8 mouse cellular contexts compared by ENCODE assay signal in the genomic region with DNA sequence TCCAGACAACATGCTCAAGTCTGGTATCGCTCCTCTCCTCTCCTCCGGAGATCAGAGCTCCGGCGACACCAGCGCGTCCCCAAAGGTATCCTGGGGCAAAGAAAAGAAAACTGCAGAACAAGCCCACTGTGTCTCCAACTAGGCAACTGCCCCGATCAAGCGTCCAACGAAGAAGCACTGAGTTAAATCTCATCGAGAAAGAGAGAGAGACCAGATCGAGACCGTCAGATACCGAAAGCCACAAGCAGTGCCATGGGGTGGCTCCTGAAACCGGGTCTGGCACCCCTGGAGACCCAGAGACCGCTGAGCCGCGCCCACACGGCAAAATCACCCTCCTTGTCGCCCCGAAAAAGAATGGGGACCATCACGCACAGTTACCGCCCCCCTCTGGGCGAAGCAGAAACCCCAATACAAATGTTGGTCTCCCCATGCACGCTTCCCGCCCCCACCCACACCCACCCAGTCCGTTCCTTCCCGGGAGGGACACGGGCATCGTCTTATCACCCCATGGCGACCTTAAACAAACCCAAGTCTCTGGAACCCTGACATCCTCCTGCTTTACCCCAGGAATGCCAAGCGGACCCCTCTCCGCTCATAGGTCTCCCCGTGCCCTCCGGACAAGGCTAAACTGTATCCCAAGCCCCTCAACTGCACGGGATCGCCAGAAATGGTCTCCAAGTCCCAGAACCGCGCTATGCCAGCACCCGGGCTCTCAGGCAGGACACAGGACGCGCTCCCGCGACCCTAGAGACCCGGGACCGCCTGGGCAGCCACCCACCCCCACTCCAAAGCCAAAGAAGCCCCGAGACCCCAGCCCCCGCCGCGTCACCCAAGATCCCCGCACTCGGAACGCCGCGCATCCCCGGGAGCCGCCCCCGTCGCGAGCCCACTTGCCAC. TPM values are rescaled to one million over a fixed set of nuclear protein-coding genes. Genes with fewer than 3 reads are reported as not detected.
DNase-seq lines count a peak whose midpoint lies in the region; ATAC-seq and TF ChIP-seq lines count a peak whose summit lies in the region.

No protein-coding gene starts in this region.

- 1% methylated on average over 59 of the region's 59 CpGs for WGBS in bone marrow, adult 2 months
- under 1% methylated on average over 57 of the region's 59 CpGs for WGBS in heart, embryonic 16.5 days
- under 1% methylated on average over 59 of the region's 59 CpGs for WGBS in liver, postnatal 0 days (ENCODE audit: insufficient replicate concordance)

- no peaks in the 10 kb centered on the region for H3K36me3 ChIP-seq in ES-Bruce4 (ENCODE audit: control insufficient read depth, insufficient read depth, low read length, poor library complexity, severe bottlenecking)
- no peaks in the 10 kb centered on the region for H3K36me3 ChIP-seq in heart, embryonic 16.5 days (ENCODE audit: control insufficient read depth, insufficient read depth)
- no peaks in the 10 kb centered on the region for H3K36me3 ChIP-seq in liver, postnatal 0 days (replicated peaks; ENCODE audit: insufficient read depth, low read length)

- peak; percentile 19 for TF ChIP-seq CTCF in ES-Bruce4 (IDR thresholded peaks at IDR 0.05; ENCODE audit: low read depth, low read length)
- peak; percentile 15; the same call in 1 of the 2 replicates for TF ChIP-seq CTCF in bone marrow, adult 2 months (IDR thresholded peaks at IDR 0.05; ENCODE audit: control insufficient read depth, insufficient read depth, low read length)
- no peak for TF ChIP-seq CTCF in embryonic fibroblast, embryonic 13.5 days (IDR thresholded peaks at IDR 0.05; ENCODE audit: borderline replicate concordance, insufficient read depth, low read length)
- peak; percentile 33 for TF ChIP-seq CTCF in liver, postnatal 0 days (IDR thresholded peaks at IDR 0.05; ENCODE audit: low read depth)

- TF ChIP-seq EP300 in ES-Bruce4 (IDR thresholded peaks at IDR 0.05; ENCODE audit: insufficient read depth, low read depth, low read length) = no peak
- TF ChIP-seq EP300 in liver, postnatal 0 days (IDR thresholded peaks at IDR 0.05; ENCODE audit: low read depth) = no peak

- H3K9ac ChIP-seq in ES-Bruce4 (ENCODE audit: low read depth, poor library complexity, severe bottlenecking) = peak overlapping the region; percentile 92
- peak overlapping the region; percentile 91 for H3K9ac ChIP-seq in heart, embryonic 16.5 days (ENCODE audit: low read length)
- H3K9ac ChIP-seq in liver, postnatal 0 days (replicated peaks) = peak overlapping the region; percentile 94

- no peaks in the 10 kb centered on the region for H3K9me3 ChIP-seq in ES-Bruce4 (replicated peaks; ENCODE audit: control insufficient read depth, insufficient read depth, low read length, poor library complexity, severe bottlenecking)
- no peaks in the 10 kb centered on the region for H3K9me3 ChIP-seq in heart, embryonic 16.5 days (replicated peaks; ENCODE audit: control insufficient read depth, low read length)
- no peaks in the 10 kb centered on the region for H3K9me3 ChIP-seq in liver, postnatal 0 days (ENCODE audit: low read length)

- peak; percentile 18 to 43 for DNase-seq in kidney, postnatal 25 days
- peak; percentile 53 for DNase-seq in liver, postnatal 0 days
- DNase-seq in retina, embryonic 14.5 days (ENCODE audit: low spot score) = peak; percentile 46
- peak; percentile 81 for DNase-seq in thymus, postnatal 4 days

- no peak overlapping the region for H3K27ac ChIP-seq in ES-Bruce4 (ENCODE audit: insufficient read depth, low read length)
- H3K27ac ChIP-seq in bone marrow, adult 2 months (ENCODE audit: control insufficient read depth, insufficient read depth, low read depth, low read length, poor library complexity) = peak overlapping the region; percentile 45; the same call in 1 of the 2 replicates
- peak overlapping the region; percentile 66 for H3K27ac ChIP-seq in embryonic fibroblast, embryonic 13.5 days (ENCODE audit: insufficient read depth, low read length)
- H3K27ac ChIP-seq in heart, embryonic 16.5 days (ENCODE audit: low read length) = peak overlapping the region; percentile 86
- H3K27ac ChIP-seq in liver, postnatal 0 days (ENCODE audit: low read depth) = peak overlapping the region; percentile 90

- no peaks in the 10 kb centered on the region for H3K27me3 ChIP-seq in ES-Bruce4 (ENCODE audit: control insufficient read depth, insufficient read depth, low read length, poor library complexity, severe bottlenecking)
- no peaks in the 10 kb centered on the region for H3K27me3 ChIP-seq in heart, embryonic 16.5 days (ENCODE audit: control insufficient read depth, insufficient read depth, low read length)
- H3K27me3 ChIP-seq in liver, postnatal 0 days (ENCODE audit: insufficient read depth, low read length) = no peaks in the 10 kb centered on the region

- H3K4me3 ChIP-seq in ES-Bruce4 (ENCODE audit: low read depth, low read length) = peak overlapping the region; percentile 97
- H3K4me3 ChIP-seq in bone marrow, adult 2 months (replicated peaks; ENCODE audit: control insufficient read depth, low read depth, low read length) = peak overlapping the region; percentile 68
- H3K4me3 ChIP-seq in embryonic fibroblast, embryonic 13.5 days (ENCODE audit: insufficient read depth, low read length) = peak overlapping the region; percentile 79
- H3K4me3 ChIP-seq in heart, embryonic 16.5 days (ENCODE audit: low read length) = peak overlapping the region; percentile 78
- peak overlapping the region; percentile 87 for H3K4me3 ChIP-seq in liver, postnatal 0 days (ENCODE audit: low read depth, low read length)

- H3K4me2 ChIP-seq in heart, embryonic 16.5 days (ENCODE audit: low read depth, low read length) = peak overlapping the region; percentile 74
- H3K4me2 ChIP-seq in liver, postnatal 0 days (ENCODE audit: low read depth, low read length) = peak overlapping the region; percentile 99

- TF ChIP-seq POLR2A in ES-Bruce4 (IDR thresholded peaks at IDR 0.05; ENCODE audit: insufficient read depth, low read length) = no peak
- TF ChIP-seq POLR2A in bone marrow, adult 2 months (IDR thresholded peaks at IDR 0.05; ENCODE audit: borderline replicate concordance, control insufficient read depth, low read depth, low read length) = no peak
- TF ChIP-seq POLR2A in embryonic fibroblast, embryonic 13.5 days (IDR thresholded peaks at IDR 0.05; ENCODE audit: low read depth, low read length) = no peak

- ATAC-seq in heart, embryonic 16.5 days (replicated peaks; ENCODE audit: extremely low read depth, insufficient read depth, low FRiP score) = peak; percentile 32
- no peak for ATAC-seq in liver, postnatal 0 days

- no peaks in the 10 kb centered on the region for H3K4me1 ChIP-seq in ES-Bruce4 (ENCODE audit: control insufficient read depth, insufficient read depth, low read length)
- H3K4me1 ChIP-seq in bone marrow, adult 2 months (ENCODE audit: control insufficient read depth, insufficient read depth, low read length) = no peaks in the 10 kb centered on the region; the same call in 1 of the 2 replicates
- peaks cover 5% of the 10 kb centered on the region; the same call in 1 of the 2 replicates for H3K4me1 ChIP-seq in embryonic fibroblast, embryonic 13.5 days (ENCODE audit: control insufficient read depth, insufficient read depth, low read length)
- peaks cover 8% of the 10 kb centered on the region for H3K4me1 ChIP-seq in heart, embryonic 16.5 days (ENCODE audit: control insufficient read depth, insufficient read depth, low read length)
- H3K4me1 ChIP-seq in liver, postnatal 0 days (ENCODE audit: insufficient read depth) = peaks cover 5% of the 10 kb centered on the region; the same call in 1 of the 2 replicates

RNA-seq across cellular contexts. Expression of gene Glce, which starts 0.7 kb away (rescaled TPM):
- polyA plus RNA-seq in ES-Bruce4 (2011; ENCODE audit: insufficient read depth, insufficient read length, low read depth, missing spikeins) = 19.9 TPM in 2 replicates
- polyA plus RNA-seq in bone marrow, adult 2 months (2011; ENCODE audit: insufficient read depth, insufficient read length, low replicate concordance, missing spikeins) = 1.4 and 4.2 TPM in 2 replicates
- 73.9 and 83.4 TPM in 2 replicates for polyA plus RNA-seq in embryonic fibroblast, embryonic 13.5 days (2011; ENCODE audit: insufficient read length, low read depth, missing spikeins)
- 8.7 and 9.2 TPM in 2 replicates for polyA plus RNA-seq in heart, embryonic 16.5 days (2015; fragmentation: Nextera tagmentation; extraction: Ambion mirVana)
- 4.6 and 5.4 TPM in 2 replicates for polyA plus RNA-seq in liver, postnatal 0 days (2015; fragmentation: Nextera tagmentation; extraction: Ambion mirVana)

Comparison
In these comparisons a context has a peak if more than half of its experiments do, and no peak if none do; other contexts are left out.
1. DNase-seq: peak in every context shown above with its lines; median percentile 81 in thymus, postnatal 4 days; 53 in liver, postnatal 0 days; 46 in retina, embryonic 14.5 days; 30 in kidney, postnatal 25 days.